Mouse (Mus musculus): ENCODE measurements around the gene Bckdha. TPM values are rescaled to one million over a fixed set of nuclear protein-coding genes. Genes with fewer than 3 reads are reported as not detected.

The Bckdha gene
- total and polyA plus RNA-seq, 3 experiments: 6.0 to 44.1 (median 20.4) TPM

GRCm38 (mm10) chr7:25703793-25704494 lies 45.2 kb upstream of the Bckdha start:
- H3K4me1 ChIP-seq (ENCODE audit: insufficient read depth, low read depth, low read length): peaks cover 57% of the 10 kb centered on the region
- TF ChIP-seq GATA1 (IDR thresholded peaks at IDR 0.05; ENCODE audit: borderline replicate concordance, low read length) (no peak), POLR2AphosphoS5 (IDR thresholded peaks at IDR 0.05; ENCODE audit: insufficient replicate concordance, low read depth, low read length) (no peak), GATA2 (IDR thresholded peaks at IDR 0.05; ENCODE audit: borderline replicate concordance, low read depth, low read length) (no peak), CTCF (IDR thresholded peaks at IDR 0.05; ENCODE audit: low read depth, low read length) (no peak), TAL1 (conservative IDR thresholded peaks at IDR 0.05; ENCODE audit: low read depth, low read length) (no peak)
- no peak for ATAC-seq (ENCODE audit: extremely low read depth, insufficient number of reproducible peaks, low FRiP score, poor library complexity, severe bottlenecking)
- no peak for DNase-seq (ENCODE audit: low spot score)
- H3K4me3 ChIP-seq (ENCODE audit: low read depth, low read length): peak overlapping the region; percentile 7; the same call in 1 of the 2 replicates
- peaks cover 19% of the 10 kb centered on the region for H3K9me3 ChIP-seq (replicated peaks)
- no peaks in the 10 kb centered on the region for H3K27me3 ChIP-seq (ENCODE audit: insufficient read depth, low read length)
- peaks cover 97% of the 10 kb centered on the region for H3K36me3 ChIP-seq (replicated peaks)

- no peaks in the 10 kb centered on the region for H3K27me3 ChIP-seq (ENCODE audit: insufficient read depth, low read length)
- peaks cover 46% of the 10 kb centered on the region for H3K4me1 ChIP-seq (ENCODE audit: insufficient read depth, low read depth, low read length)
- H3K4me3 ChIP-seq (ENCODE audit: low read depth, low read length): no peak overlapping the region
- peaks cover 21% of the 10 kb centered on the region for H3K9me3 ChIP-seq (replicated peaks)
- DNase-seq (ENCODE audit: low spot score) (no peak), ATAC-seq (ENCODE audit: extremely low read depth, insufficient number of reproducible peaks, low FRiP score, poor library complexity, severe bottlenecking) (no peak)
- H3K36me3 ChIP-seq (replicated peaks): peaks cover 97% of the 10 kb centered on the region
- TF ChIP-seq GATA2 (IDR thresholded peaks at IDR 0.05; ENCODE audit: borderline replicate concordance, low read depth, low read length) (no peak), POLR2AphosphoS5 (IDR thresholded peaks at IDR 0.05; ENCODE audit: insufficient replicate concordance, low read depth, low read length) (no peak), TAL1 (conservative IDR thresholded peaks at IDR 0.05; ENCODE audit: low read depth, low read length) (no peak), GATA1 (IDR thresholded peaks at IDR 0.05; ENCODE audit: borderline replicate concordance, low read length) (no peak), CTCF (IDR thresholded peaks at IDR 0.05; ENCODE audit: low read depth, low read length) (0 out of 2 replicates have a peak, but pooled peaks have one; percentile 6)
These were observed 43.6 kb upstream of the Bckdha start for GRCm38 (mm10) chr7:25702350-25702749.

- no peak for ATAC-seq (ENCODE audit: extremely low read depth, insufficient number of reproducible peaks, low FRiP score, poor library complexity, severe bottlenecking)
- Histone ChIP-seq H3K27me3 (ENCODE audit: insufficient read depth, low read length) (no peaks in the 10 kb centered on the region), H3K9me3 (replicated peaks) (peaks cover 21% of the 10 kb centered on the region), H3K4me1 (ENCODE audit: insufficient read depth, low read depth, low read length) (peaks cover 39% of the 10 kb centered on the region), H3K36me3 (replicated peaks) (peaks cover 95% of the 10 kb centered on the region), H3K4me3 (ENCODE audit: low read depth, low read length) (no peak overlapping the region; the same call in 1 of the 2 replicates)
- TF ChIP-seq TAL1 (conservative IDR thresholded peaks at IDR 0.05; ENCODE audit: low read depth, low read length) (no peak), GATA2 (IDR thresholded peaks at IDR 0.05; ENCODE audit: borderline replicate concordance, low read depth, low read length) (no peak), GATA1 (IDR thresholded peaks at IDR 0.05; ENCODE audit: borderline replicate concordance, low read length) (no peak), POLR2AphosphoS5 (IDR thresholded peaks at IDR 0.05; ENCODE audit: insufficient replicate concordance, low read depth, low read length) (0 out of 2 replicates have a peak, but pooled peaks have one; percentile 30), CTCF (IDR thresholded peaks at IDR 0.05; ENCODE audit: low read depth, low read length) (peak; percentile 29; the same call in 1 of the 2 replicates)
- DNase-seq (ENCODE audit: low spot score): no peak
These were observed 42.0 kb upstream of the Bckdha start for GRCm38 (mm10) chr7:25700732-25701131.

- DNase-seq (ENCODE audit: low spot score) (no peak), ATAC-seq (ENCODE audit: extremely low read depth, insufficient number of reproducible peaks, low FRiP score, poor library complexity, severe bottlenecking) (no peak)
- Histone ChIP-seq H3K4me1 (ENCODE audit: insufficient read depth, low read depth, low read length) (peaks cover 39% of the 10 kb centered on the region), H3K27me3 (ENCODE audit: insufficient read depth, low read length) (no peaks in the 10 kb centered on the region), H3K9me3 (replicated peaks) (peaks cover 21% of the 10 kb centered on the region), H3K4me3 (ENCODE audit: low read depth, low read length) (no peak overlapping the region), H3K36me3 (replicated peaks) (peaks cover 95% of the 10 kb centered on the region)
- TF ChIP-seq CTCF (IDR thresholded peaks at IDR 0.05; ENCODE audit: low read depth, low read length) (no peak), TAL1 (conservative IDR thresholded peaks at IDR 0.05; ENCODE audit: low read depth, low read length) (no peak), GATA2 (IDR thresholded peaks at IDR 0.05; ENCODE audit: borderline replicate concordance, low read depth, low read length) (no peak), POLR2AphosphoS5 (IDR thresholded peaks at IDR 0.05; ENCODE audit: insufficient replicate concordance, low read depth, low read length) (no peak)
These were observed 41.1 kb upstream of the Bckdha start for GRCm38 (mm10) chr7:25699851-25700250.

GRCm38 (mm10) chr7:25694104-25694503 lies 35.3 kb upstream of the Bckdha start:
- no peaks in the 10 kb centered on the region for H3K27me3 ChIP-seq (ENCODE audit: insufficient read depth, low read length)
- TF ChIP-seq GATA2 (IDR thresholded peaks at IDR 0.05; ENCODE audit: borderline replicate concordance, low read depth, low read length): no peak
- TF ChIP-seq TAL1 (conservative IDR thresholded peaks at IDR 0.05; ENCODE audit: low read depth, low read length): no peak
- TF ChIP-seq CTCF (IDR thresholded peaks at IDR 0.05; ENCODE audit: low read depth, low read length): no peak
- TF ChIP-seq GATA1 (IDR thresholded peaks at IDR 0.05; ENCODE audit: borderline replicate concordance, low read length): no peak
- no peak for TF ChIP-seq POLR2AphosphoS5 (IDR thresholded peaks at IDR 0.05; ENCODE audit: insufficient replicate concordance, low read depth, low read length)
- H3K36me3 ChIP-seq (replicated peaks): peaks cover 94% of the 10 kb centered on the region
- no peak for DNase-seq (ENCODE audit: low spot score)
- no peak for ATAC-seq (ENCODE audit: extremely low read depth, insufficient number of reproducible peaks, low FRiP score, poor library complexity, severe bottlenecking)
- peaks cover 3% of the 10 kb centered on the region; the same call in 1 of the 2 replicates for H3K9me3 ChIP-seq (replicated peaks)
- H3K4me1 ChIP-seq (ENCODE audit: insufficient read depth, low read depth, low read length): peaks cover 69% of the 10 kb centered on the region
- no peak overlapping the region; the same call in 1 of the 2 replicates for H3K4me3 ChIP-seq (ENCODE audit: low read depth, low read length)

- Histone ChIP-seq H3K27me3 (ENCODE audit: insufficient read depth, low read length) (no peaks in the 10 kb centered on the region), H3K4me1 (ENCODE audit: insufficient read depth, low read depth, low read length) (peaks cover 66% of the 10 kb centered on the region), H3K36me3 (replicated peaks) (peaks cover 75% of the 10 kb centered on the region), H3K4me3 (ENCODE audit: low read depth, low read length) (peak overlapping the region; percentile 95), H3K9me3 (replicated peaks) (no peaks in the 10 kb centered on the region)
- DNase-seq (ENCODE audit: low spot score): no peak
- ATAC-seq (ENCODE audit: extremely low read depth, insufficient number of reproducible peaks, low FRiP score, poor library complexity, severe bottlenecking): no peak
- no peak for TF ChIP-seq TAL1 (conservative IDR thresholded peaks at IDR 0.05; ENCODE audit: low read depth, low read length)
- no peak for TF ChIP-seq GATA2 (IDR thresholded peaks at IDR 0.05; ENCODE audit: borderline replicate concordance, low read depth, low read length)
- TF ChIP-seq CTCF (IDR thresholded peaks at IDR 0.05; ENCODE audit: low read depth, low read length): no peak
- TF ChIP-seq GATA1 (IDR thresholded peaks at IDR 0.05; ENCODE audit: borderline replicate concordance, low read length): no peak
- TF ChIP-seq POLR2AphosphoS5 (IDR thresholded peaks at IDR 0.05; ENCODE audit: insufficient replicate concordance, low read depth, low read length): no peak
These were observed 31.3 kb upstream of the Bckdha start for GRCm38 (mm10) chr7:25690051-25690450.

Measured in G1E (cell line).